Mouse (Mus musculus) heart, embryonic 14.5 days (tissue): Measurements from ENCODE around the gene Cdh3. TPM values are rescaled to one million over a fixed set of nuclear protein-coding genes. Genes with fewer than 3 reads are reported as not detected.
"Not testable (repeated sequence)": the region's sequence is repeated elsewhere in the genome, so short reads cannot be mapped to it uniquely, and the experiment has no call there.

Experiments used
- ATAC-seq: fragments of 200-750 bp; cut with Nextera tagmentation; 2 replicates; pipeline ENCODE4 v1.8.0; 2017; ENCODE audit warnings: low read depth, moderate TSS enrichment; ENCODE audit not compliant: insufficient number of reproducible peaks, insufficient read depth, low FRiP score
- H3K27ac ChIP-seq, 2 experiments: fragments of 200-500 bp in 1 of 2; fragments of 300-500 bp in 1 of 2; sonication (generic) in 1 of 2; replicated peaks in 1 of 2; 2 replicates each; pipeline ENCODE4 v1.5.1; 2012 to 2014; ENCODE audit warnings: low read depth in 2 of 2, low read length in 2 of 2, control low read depth in 1 of 2, mild to moderate bottlenecking in 1 of 2, mixed read lengths in 1 of 2; ENCODE audit not compliant: control insufficient read depth in 1 of 2, insufficient read depth in 1 of 2
- H3K27me3 ChIP-seq: fragments of 300-500 bp; sonication (generic); 2 replicates; pipeline ENCODE4 v1.6.1; 2014; ENCODE audit warnings: mild to moderate bottlenecking, low read length, control low read depth; ENCODE audit not compliant: control insufficient read depth, insufficient read depth
- H3K36me3 ChIP-seq: fragments of 300-500 bp; sonication (generic); 2 replicates; pipeline ENCODE4 v1.6.1; 2014; ENCODE audit warnings: mild to moderate bottlenecking, control low read depth, low read length, mixed read lengths; ENCODE audit not compliant: control insufficient read depth, insufficient read depth
- H3K4me1 ChIP-seq, 2 experiments: fragments of 200-500 bp in 1 of 2; fragments of 300-500 bp in 1 of 2; sonication (generic) in 1 of 2; 2 replicates each; pipeline ENCODE4 v1.6.1; 2012 to 2014; ENCODE audit warnings: low read length in 2 of 2, control low read depth in 1 of 2, mixed read lengths in 1 of 2; ENCODE audit not compliant: control insufficient read depth in 2 of 2, insufficient read depth in 2 of 2
- H3K4me2 ChIP-seq: fragments of 300-500 bp; sonication (generic); 2 replicates; pipeline ENCODE4 v1.6.1; 2014; ENCODE audit warnings: mild to moderate bottlenecking, low read length
- H3K4me3 ChIP-seq, 2 experiments: fragments of 200-500 bp in 1 of 2; fragments of 300-500 bp in 1 of 2; sonication (generic) in 1 of 2; 2 replicates each; pipeline ENCODE4 v1.5.1; 2012 to 2014; ENCODE audit warnings: low read length in 2 of 2, mild to moderate bottlenecking in 2 of 2, control low read depth in 1 of 2, low read depth in 1 of 2, moderate library complexity in 1 of 2; ENCODE audit not compliant: control insufficient read depth in 1 of 2, insufficient read depth in 1 of 2
- H3K9ac ChIP-seq: fragments of 300-500 bp; sonication (generic); 2 replicates; pipeline ENCODE4 v1.6.1; 2014; ENCODE audit warnings: mild to moderate bottlenecking, low read length
- H3K9me3 ChIP-seq: fragments of 300-500 bp; sonication (generic); 2 replicates; pipeline ENCODE4 v1.6.1; 2016; ENCODE audit warnings: low read length, control low read depth; ENCODE audit not compliant: control insufficient read depth
- WGBS: fragments of 180-500 bp; shearing (Covaris S2); extraction: QIAGEN DNeasy Blood & Tissue Kit; methylation state at CpG from one replicate; pipeline ENCODE4 v1.1.7; 2014; 5-methylcytosine and 5-hydroxymethylcytosine counted together
- polyA plus RNA-seq: library from polyadenylated mRNA; unstranded; fragments of >200 nt; fragmentation: Nextera tagmentation; extraction: Ambion mirVana; gene quantifications from 2 replicates; pipeline ENCODE4 v1.2.1, GENCODE M21; 2014

Cdh3 gene
- polyA plus RNA-seq, 1 experiment from 2014 or later, result 15.0 TPM

- H3K4me2 ChIP-seq, result no peak overlapping the region
- no peak overlapping the region for H3K27ac ChIP-seq
- ATAC-seq, result no peak
- 86% methylated on average over 3 of the region's 3 CpGs for WGBS
- no peaks in the 10 kb centered on the region for H3K27me3 ChIP-seq
- H3K36me3 ChIP-seq, result no peaks in the 10 kb centered on the region
- H3K9ac ChIP-seq, result no peak overlapping the region
- no peaks in the 10 kb centered on the region for H3K9me3 ChIP-seq
- no peak overlapping the region for H3K4me3 ChIP-seq
- no peaks in the 10 kb centered on the region for H3K4me1 ChIP-seq
Observed at GRCm38 (mm10) chr8:106585671-106586037, 75.0 kb downstream of the Cdh3 start.

GRCm38 (mm10) chr8:106586896-106587295 lies 76.2 kb downstream of the Cdh3 start:
- WGBS, result 66% methylated on average over 8 of the region's 8 CpGs
- no peaks in the 10 kb centered on the region for H3K36me3 ChIP-seq
- no peak for ATAC-seq

DNA sequence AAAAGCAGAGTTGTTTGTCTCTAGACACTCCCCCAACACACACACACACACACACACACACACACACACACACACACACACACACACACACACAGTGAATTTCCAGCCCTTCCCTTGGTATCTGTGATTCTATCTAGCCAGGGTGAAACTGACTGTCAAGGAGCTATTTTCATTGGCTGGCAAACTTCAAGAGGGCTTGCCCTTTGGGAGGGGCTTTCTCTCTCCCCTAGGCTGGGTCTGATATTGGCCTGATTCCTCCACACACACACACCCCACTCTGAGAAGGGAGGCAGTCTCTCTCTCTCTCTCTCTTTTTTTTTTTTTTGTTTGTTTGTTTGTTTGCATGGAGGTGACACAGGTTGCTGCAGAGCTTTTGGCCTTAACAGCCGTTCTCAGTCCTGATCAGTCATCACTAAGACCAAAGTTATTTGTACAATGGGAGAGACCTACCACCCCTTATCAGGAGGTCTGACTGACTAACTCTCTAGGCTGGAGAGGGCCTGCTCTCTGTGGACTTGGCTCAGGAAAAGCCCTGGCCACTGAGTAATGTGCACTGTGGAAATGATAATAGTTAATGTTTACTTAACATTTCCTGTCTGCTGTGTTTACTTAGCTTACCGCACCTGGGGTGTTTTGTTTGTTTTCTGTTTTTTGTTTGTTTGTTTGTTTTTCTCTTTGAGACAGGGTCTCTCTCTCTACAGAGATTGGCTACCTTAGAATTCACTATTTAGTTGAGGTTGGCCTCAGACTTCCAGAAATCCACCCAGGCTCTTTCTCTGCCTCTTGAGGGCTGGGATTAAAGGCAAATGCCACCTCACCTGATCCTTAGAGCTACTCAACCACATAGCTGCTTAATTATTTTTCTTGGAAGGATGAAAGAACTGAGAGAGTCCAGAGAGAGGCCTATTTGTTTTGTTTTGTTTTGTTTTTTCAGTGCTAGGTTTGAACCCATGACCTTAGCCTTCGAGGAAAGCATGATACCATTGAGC lies 78.0 kb downstream of the Cdh3 start:
- no peak overlapping the region for H3K9ac ChIP-seq
- no peak overlapping the region for H3K4me2 ChIP-seq
- no peaks in the 10 kb centered on the region for H3K27me3 ChIP-seq
- H3K4me3 ChIP-seq, result no peak overlapping the region
- no peak overlapping the region for H3K27ac ChIP-seq
- H3K36me3 ChIP-seq, result no peaks in the 10 kb centered on the region
- no peak for ATAC-seq
- H3K4me1 ChIP-seq, result no peaks in the 10 kb centered on the region
- no peaks in the 10 kb centered on the region for H3K9me3 ChIP-seq
- WGBS, result 21% methylated on average over 3 of the region's 3 CpGs

More at GRCm38 (mm10) chr8:106586896-106587295, 76.2 kb downstream of the Cdh3 start:
- Histone ChIP-seq H3K4me1 (no peaks in the 10 kb centered on the region), H3K27me3 (no peaks in the 10 kb centered on the region), H3K27ac (no peak overlapping the region), H3K4me3 (no peak overlapping the region), H3K9ac (no peak overlapping the region), H3K4me2 (no peak overlapping the region), H3K9me3 (no peaks in the 10 kb centered on the region)

- Histone ChIP-seq H3K27ac (no peak overlapping the region), H3K4me2 (no peak overlapping the region), H3K36me3 (no peaks in the 10 kb centered on the region), H3K9ac (no peak overlapping the region), H3K27me3 (no peaks in the 10 kb centered on the region), H3K4me3 (no peak overlapping the region), H3K4me1 (no peaks in the 10 kb centered on the region), H3K9me3 (no peaks in the 10 kb centered on the region)
- 81% methylated on average over 1 of the region's 3 CpGs for WGBS
- ATAC-seq, result no peak
Observed at GRCm38 (mm10) chr8:106592458-106592857, 81.8 kb downstream of the Cdh3 start.

GRCm38 (mm10) chr8:106595623-106596022 lies 84.9 kb downstream of the Cdh3 start:
- H3K36me3 ChIP-seq, H3K27me3 ChIP-seq, H3K4me3 ChIP-seq, H3K4me2 ChIP-seq, H3K9me3 ChIP-seq, H3K9ac ChIP-seq, ATAC-seq, H3K4me1 ChIP-seq, H3K27ac ChIP-seq: not testable (repeated sequence)
- 91% methylated on average over 3 of the region's 3 CpGs for WGBS

DNA sequence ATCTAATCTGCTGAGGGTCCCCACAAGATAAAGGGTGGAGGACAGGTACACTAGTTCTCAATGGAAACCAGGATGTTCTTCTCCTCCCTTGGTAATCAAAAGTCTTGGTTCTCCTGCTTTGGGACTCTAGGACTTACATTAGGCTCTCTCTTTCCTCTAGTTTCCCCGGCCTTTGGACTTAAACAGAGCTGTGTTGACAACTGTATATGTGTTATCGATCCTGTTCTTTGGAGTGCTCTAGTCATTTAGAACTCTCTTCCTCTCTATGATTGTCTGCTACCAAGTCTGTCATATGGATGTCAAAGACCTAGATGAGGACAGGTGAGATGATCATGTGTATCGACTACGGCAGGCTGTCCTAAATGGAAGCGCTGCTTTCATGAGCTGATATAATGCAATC lies 86.4 kb downstream of the Cdh3 start:
- peaks cover 9% of the 10 kb centered on the region for H3K27me3 ChIP-seq
- no peak overlapping the region for H3K9ac ChIP-seq
- no peaks in the 10 kb centered on the region for H3K36me3 ChIP-seq
- H3K4me3 ChIP-seq, result no peak overlapping the region
- WGBS, result 93% methylated on average over 5 of the region's 5 CpGs
- H3K4me1 ChIP-seq, result no peaks in the 10 kb centered on the region
- no peaks in the 10 kb centered on the region for H3K9me3 ChIP-seq
- no peak overlapping the region for H3K4me2 ChIP-seq
- ATAC-seq, result no peak
- H3K27ac ChIP-seq, result no peak overlapping the region

- Histone ChIP-seq H3K4me2 (no peak overlapping the region), H3K9me3 (no peaks in the 10 kb centered on the region), H3K36me3 (no peaks in the 10 kb centered on the region), H3K4me1 (peaks cover 2 to 16% of the 10 kb centered on the region in 2 experiments; a peak in 3 of 4 replicates), H3K27me3 (peaks cover 33% of the 10 kb centered on the region), H3K4me3 (no peak overlapping the region), H3K9ac (no peak overlapping the region), H3K27ac (no peak overlapping the region)
- no peak for ATAC-seq
- 38% methylated on average over 7 of the region's 7 CpGs for WGBS
Observed at GRCm38 (mm10) chr8:106599265-106599979, 88.7 kb downstream of the Cdh3 start.
